Mouse (Mus musculus): ENCODE measurements around the gene Lman2l. TPM values are rescaled to one million over a fixed set of nuclear protein-coding genes. Genes with fewer than 3 reads are reported as not detected.

Lman2l gene
- polyA plus RNA-seq, 1 experiment from 2014 or later, result 58.4 TPM

DNA sequence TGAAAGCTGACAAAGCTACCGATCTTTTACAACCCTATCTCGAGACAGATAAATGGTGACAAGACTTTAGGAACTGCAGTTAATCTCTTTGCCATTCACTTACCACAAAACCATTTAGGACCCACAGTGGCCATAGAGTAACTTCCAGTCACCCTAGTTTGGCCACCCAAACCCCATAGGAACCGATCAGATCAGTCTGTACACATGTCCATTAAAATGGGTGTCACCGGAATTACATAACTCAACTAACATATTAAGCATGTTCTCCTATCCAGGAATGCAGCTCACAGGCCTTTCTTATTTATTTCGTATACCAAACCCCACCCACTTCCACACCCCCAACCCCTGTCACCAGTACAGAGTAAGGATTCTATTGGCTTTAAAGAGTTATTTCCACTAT, 1.8 kb upstream of the Lman2l start:
- Histone ChIP-seq H3K27ac (replicated peaks) (no peak overlapping the region), H3K4me1 (peaks cover 9% of the 10 kb centered on the region), H3K4me3 (no peak overlapping the region), H3K36me3 (replicated peaks) (peaks cover 16% of the 10 kb centered on the region), H3K9me3 (no peaks in the 10 kb centered on the region), H3K27me3 (replicated peaks; ENCODE audit: low read depth, poor library complexity, severe bottlenecking) (no peaks in the 10 kb centered on the region)
- no peak for DNase-seq (ENCODE audit: low spot score)
- 89% methylated on average over 5 of the region's 5 CpGs for WGBS

DNA sequence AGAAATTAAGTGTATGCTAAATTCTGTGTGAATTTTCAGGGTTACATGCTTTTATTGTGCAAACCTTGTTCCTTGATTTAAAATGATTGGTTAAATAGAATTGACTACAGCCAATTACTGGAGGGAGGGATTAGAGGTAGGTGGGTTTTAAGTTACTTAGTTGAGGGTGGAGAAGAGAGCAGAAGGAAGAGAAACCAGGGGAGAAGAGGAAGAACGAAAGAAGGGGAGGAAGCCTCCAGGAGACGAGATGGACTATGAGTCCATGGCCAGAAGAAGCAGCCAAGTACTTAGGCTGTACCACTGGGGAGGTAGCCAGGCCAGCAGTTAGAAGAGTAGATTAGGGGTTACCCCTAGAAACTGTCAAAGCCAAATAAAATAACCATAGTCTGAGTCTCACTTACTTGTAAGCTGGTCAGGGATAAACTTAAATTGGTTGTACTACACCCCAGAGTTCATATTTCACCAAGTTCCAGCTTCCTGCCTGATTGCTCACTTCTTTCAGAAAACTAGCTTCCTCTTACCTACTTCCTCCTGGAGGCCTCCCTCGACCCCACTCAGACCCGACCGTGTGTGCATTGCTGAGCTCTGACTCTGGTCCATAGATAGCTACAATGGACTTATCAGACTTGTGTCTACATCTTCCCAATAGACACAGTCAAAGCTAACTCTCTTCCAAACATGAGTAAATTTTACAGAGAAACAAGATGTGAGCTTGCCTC, 1.2 kb upstream of the Lman2l start:
- Histone ChIP-seq H3K9me3 (no peaks in the 10 kb centered on the region), H3K4me3 (no peak overlapping the region), H3K36me3 (replicated peaks) (peaks cover 21% of the 10 kb centered on the region), H3K4me1 (peaks cover 9% of the 10 kb centered on the region), H3K27me3 (replicated peaks; ENCODE audit: low read depth, poor library complexity, severe bottlenecking) (no peaks in the 10 kb centered on the region), H3K27ac (replicated peaks) (no peak overlapping the region)
- WGBS, result 86% methylated on average over 5 of the region's 5 CpGs
- DNase-seq (ENCODE audit: low spot score), result no peak

DNA sequence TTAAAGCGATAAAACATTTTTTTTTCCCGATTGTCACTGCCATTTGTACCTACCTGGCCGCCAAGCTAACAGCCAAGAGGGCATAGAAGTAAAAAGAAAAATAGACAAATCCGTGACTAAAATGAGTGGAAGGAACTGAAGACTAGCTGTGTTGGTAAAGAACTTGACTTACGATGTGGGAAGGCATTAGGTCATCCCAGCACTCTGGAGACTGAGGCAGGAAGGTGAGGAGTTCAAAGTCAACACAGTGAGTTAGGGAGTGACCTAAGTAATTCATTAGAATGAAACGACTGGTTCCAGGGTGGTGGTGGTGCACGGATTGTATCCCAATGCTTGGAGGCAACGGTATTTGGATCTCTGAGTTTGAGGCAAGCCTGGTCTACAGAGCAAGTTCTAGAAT, 437 bp upstream of the Lman2l start:
- Histone ChIP-seq H3K9me3 (no peaks in the 10 kb centered on the region), H3K4me3 (peak overlapping the region; percentile 80), H3K27ac (replicated peaks) (peak overlapping the region; percentile 66), H3K27me3 (replicated peaks; ENCODE audit: low read depth, poor library complexity, severe bottlenecking) (no peaks in the 10 kb centered on the region), H3K36me3 (replicated peaks) (peaks cover 28% of the 10 kb centered on the region), H3K4me1 (peaks cover 9% of the 10 kb centered on the region)
- WGBS, result 47% methylated on average over 8 of the region's 8 CpGs
- DNase-seq (ENCODE audit: low spot score), result no peak

DNA sequence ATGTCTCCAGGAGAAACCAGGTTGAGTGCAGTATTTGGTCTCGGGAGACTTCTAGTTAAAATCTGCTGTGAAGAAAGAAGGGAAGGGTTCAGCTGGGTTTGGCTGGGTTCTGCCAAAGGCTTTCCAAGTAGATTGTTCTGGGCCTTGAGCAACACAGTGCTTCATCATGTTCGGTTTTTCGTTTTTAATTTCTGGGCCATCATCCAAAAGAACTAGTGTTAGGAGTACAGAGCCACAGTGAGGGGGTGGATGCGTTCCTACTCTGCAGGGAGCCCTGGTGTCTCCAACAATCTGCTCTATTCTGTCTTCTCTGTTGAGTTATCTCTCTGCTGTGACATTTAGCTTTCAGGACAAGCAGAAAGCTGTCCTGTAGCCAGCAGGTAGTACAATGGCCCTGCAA, 4.0 kb downstream of the Lman2l start:
- H3K9me3 ChIP-seq, result no peaks in the 10 kb centered on the region
- H3K4me1 ChIP-seq, result peaks cover 9% of the 10 kb centered on the region
- WGBS, result 95% methylated on average over 4 of the region's 4 CpGs
- peaks cover 68% of the 10 kb centered on the region for H3K36me3 ChIP-seq (replicated peaks)
- H3K4me3 ChIP-seq, result no peak overlapping the region
- H3K27me3 ChIP-seq (replicated peaks; ENCODE audit: low read depth, poor library complexity, severe bottlenecking), result no peaks in the 10 kb centered on the region
- no peak for DNase-seq (ENCODE audit: low spot score)
- no peak overlapping the region for H3K27ac ChIP-seq (replicated peaks)

DNA sequence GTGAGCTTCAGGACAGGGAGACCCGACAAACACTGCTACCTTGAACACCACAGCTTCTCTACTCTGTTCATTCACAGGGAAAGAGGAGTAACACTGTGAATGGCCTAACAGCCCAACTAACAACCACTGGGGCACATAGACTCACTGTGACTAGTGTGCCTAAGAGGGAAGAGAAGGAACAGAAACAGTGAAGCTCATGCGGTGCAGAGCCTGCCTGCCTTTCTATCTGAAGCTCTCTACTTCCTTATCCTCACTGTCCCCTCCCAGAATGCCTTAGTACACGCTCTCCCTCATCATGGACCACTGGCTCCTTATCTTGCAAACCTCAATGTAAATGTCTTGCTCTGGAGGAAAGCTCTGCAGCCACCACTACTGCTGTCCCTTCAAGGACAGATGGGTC, 7.8 kb downstream of the Lman2l start:
- no peak overlapping the region for H3K4me3 ChIP-seq
- 94% methylated on average over 3 of the region's 3 CpGs for WGBS
- no peak for DNase-seq (ENCODE audit: low spot score)
- no peaks in the 10 kb centered on the region for H3K9me3 ChIP-seq
- no peak overlapping the region for H3K27ac ChIP-seq (replicated peaks)
- H3K4me1 ChIP-seq, result no peaks in the 10 kb centered on the region
- no peaks in the 10 kb centered on the region for H3K27me3 ChIP-seq (replicated peaks; ENCODE audit: low read depth, poor library complexity, severe bottlenecking)
- peaks cover 94% of the 10 kb centered on the region for H3K36me3 ChIP-seq (replicated peaks)

DNA sequence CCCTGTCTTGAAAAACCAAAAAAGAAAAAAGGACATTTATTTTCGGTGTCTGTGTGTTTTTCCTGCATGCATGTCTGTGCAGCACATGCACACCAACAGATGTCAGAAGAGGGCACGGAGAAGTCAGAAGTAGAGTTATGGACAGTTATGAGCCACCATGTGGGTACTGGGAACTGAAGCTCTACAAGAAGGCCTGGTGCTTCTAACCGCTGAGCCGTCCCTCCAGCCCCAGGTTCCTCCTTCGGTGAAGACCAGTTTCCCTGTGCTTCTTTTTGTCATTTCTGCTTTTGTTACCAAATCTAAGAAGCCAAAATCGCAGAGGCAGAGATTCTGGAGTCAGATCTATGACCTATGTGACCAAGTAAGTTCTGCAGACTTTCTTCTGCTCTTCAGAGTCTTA, 8.6 kb downstream of the Lman2l start:
- no peaks in the 10 kb centered on the region for H3K4me1 ChIP-seq
- H3K9me3 ChIP-seq, result no peaks in the 10 kb centered on the region
- H3K4me3 ChIP-seq, result no peak overlapping the region
- H3K27ac ChIP-seq (replicated peaks), result no peak overlapping the region
- 94% methylated on average over 6 of the region's 6 CpGs for WGBS
- H3K27me3 ChIP-seq (replicated peaks; ENCODE audit: low read depth, poor library complexity, severe bottlenecking), result no peaks in the 10 kb centered on the region
- peaks cover 95% of the 10 kb centered on the region for H3K36me3 ChIP-seq (replicated peaks)
- DNase-seq (ENCODE audit: low spot score), result no peak

DNA sequence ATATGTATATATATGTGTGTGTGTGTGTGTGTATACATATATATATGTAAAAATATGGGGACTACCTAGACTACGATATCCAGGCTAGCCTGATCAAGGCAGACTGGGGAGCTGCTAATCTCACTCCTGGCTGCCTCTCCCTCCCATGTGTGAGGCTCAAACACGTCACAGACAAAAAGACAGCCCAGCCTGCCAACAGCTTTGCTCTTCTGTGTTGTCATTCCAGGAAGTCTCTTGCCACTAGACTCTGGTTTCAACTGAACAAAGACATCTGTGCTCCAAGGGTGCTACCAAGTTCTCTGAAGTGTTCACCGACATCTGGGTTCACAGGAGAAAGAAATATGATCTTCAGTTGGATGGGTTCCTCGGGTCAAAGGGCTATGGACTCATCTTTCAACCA, 10.0 kb downstream of the Lman2l start:
- peaks cover 100% of the 10 kb centered on the region for H3K36me3 ChIP-seq (replicated peaks)
- H3K4me3 ChIP-seq, result no peak overlapping the region
- no peaks in the 10 kb centered on the region for H3K4me1 ChIP-seq
- H3K9me3 ChIP-seq, result no peaks in the 10 kb centered on the region
- H3K27ac ChIP-seq (replicated peaks), result no peak overlapping the region
- no peak for DNase-seq (ENCODE audit: low spot score)
- no peaks in the 10 kb centered on the region for H3K27me3 ChIP-seq (replicated peaks; ENCODE audit: low read depth, poor library complexity, severe bottlenecking)
- 79% methylated on average over 4 of the region's 4 CpGs for WGBS

DNA sequence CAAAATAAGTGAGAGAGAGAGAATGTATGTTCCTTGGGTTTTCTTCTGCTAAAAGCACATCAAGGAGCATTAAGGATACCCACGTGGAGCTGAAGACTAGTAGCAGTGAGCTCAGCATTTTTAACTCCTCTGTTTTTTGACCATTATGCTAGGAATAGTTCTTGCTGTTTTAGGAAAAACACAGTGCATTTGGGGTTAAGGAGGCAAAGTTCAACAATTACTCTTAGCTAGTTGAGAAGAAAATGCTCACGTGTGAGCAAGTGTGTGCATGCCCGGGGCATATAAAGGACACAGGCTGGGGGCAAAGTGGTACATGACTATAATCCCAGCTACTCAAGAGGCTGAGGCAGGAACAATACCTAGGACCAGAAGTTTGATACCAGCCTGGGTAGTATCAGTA, 11.5 kb downstream of the Lman2l start:
- no peaks in the 10 kb centered on the region for H3K4me1 ChIP-seq
- no peaks in the 10 kb centered on the region for H3K27me3 ChIP-seq (replicated peaks; ENCODE audit: low read depth, poor library complexity, severe bottlenecking)
- no peak overlapping the region for H3K4me3 ChIP-seq
- DNase-seq (ENCODE audit: low spot score), result no peak
- WGBS, result 89% methylated on average over 3 of the region's 3 CpGs
- H3K36me3 ChIP-seq (replicated peaks), result peaks cover 100% of the 10 kb centered on the region
- no peaks in the 10 kb centered on the region for H3K9me3 ChIP-seq
- no peak overlapping the region for H3K27ac ChIP-seq (replicated peaks)

DNA sequence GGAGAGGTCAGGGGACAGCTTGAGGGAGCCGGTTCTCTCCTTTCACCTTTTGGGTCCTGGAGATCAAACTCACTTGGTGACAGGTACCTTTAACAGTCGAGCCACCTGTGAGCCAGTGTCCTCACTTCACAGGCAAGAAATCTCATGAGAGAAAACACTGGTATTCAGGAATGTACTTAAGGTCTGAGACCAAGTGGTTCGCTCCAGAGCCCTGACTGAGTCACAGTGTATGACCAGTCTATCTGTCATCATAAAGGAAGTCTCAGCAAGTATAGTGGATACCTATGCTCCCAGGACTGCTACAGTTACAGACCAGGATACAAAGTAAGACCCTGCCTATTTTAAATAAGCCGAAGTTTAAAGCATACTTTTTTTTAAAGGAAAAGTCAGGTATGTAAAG, 12.1 kb downstream of the Lman2l start:
- Histone ChIP-seq H3K27me3 (replicated peaks; ENCODE audit: low read depth, poor library complexity, severe bottlenecking) (no peaks in the 10 kb centered on the region), H3K27ac (replicated peaks) (no peak overlapping the region), H3K4me1 (no peaks in the 10 kb centered on the region), H3K9me3 (no peaks in the 10 kb centered on the region), H3K36me3 (replicated peaks) (peaks cover 100% of the 10 kb centered on the region), H3K4me3 (no peak overlapping the region)
- no peak for DNase-seq (ENCODE audit: low spot score)
- WGBS, result 89% methylated on average over 4 of the region's 4 CpGs

DNA sequence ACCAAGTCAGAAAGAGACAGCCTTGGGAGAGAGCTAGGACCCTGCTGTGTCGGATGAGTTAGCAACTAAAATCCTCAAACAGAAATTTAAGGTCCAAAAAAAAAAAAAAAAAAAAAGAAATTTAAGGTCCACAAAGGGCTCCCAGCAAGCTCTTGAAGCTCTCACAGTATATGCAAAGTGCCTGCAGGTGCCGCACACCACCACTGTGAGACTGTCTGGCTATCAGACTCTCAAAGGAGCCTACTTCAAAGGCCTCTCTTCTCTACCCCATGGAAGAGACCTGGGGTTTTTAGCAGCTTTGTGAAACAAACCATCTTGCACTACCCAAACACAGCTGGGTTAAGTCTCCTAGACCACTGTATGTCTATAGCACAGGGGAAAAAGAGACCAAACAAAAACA, 15.6 kb downstream of the Lman2l start:
- no peak for DNase-seq (ENCODE audit: low spot score)
- 93% methylated on average over 2 of the region's 2 CpGs for WGBS

DNA sequence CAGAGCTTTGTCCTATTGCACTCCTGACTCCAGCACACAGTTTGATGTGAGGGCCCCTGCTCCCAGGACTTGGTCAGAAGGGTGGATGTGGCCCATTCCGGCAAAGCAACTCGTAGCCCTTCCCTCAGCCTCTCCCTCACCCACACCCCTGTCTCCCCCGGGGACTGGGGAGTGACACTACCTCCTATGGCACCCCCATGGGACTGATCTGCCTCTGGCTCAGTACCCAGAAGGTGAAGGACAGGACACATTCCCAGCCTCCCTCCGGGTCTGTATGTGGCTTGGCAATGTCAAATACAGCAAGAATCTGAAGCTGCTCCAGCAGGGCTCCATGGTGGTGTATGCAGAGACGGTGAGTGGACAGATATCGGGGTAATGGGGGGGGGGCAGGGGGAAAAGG, 40.5 kb downstream of the Lman2l start:
- Histone ChIP-seq H3K36me3 (replicated peaks) (no peaks in the 10 kb centered on the region), H3K27me3 (replicated peaks; ENCODE audit: low read depth, poor library complexity, severe bottlenecking) (no peaks in the 10 kb centered on the region)

More for the DNA sequence above, 15.6 kb downstream of the Lman2l start:
- H3K4me3 ChIP-seq, result no peak overlapping the region
- no peaks in the 10 kb centered on the region for H3K27me3 ChIP-seq (replicated peaks; ENCODE audit: low read depth, poor library complexity, severe bottlenecking)
- no peak overlapping the region for H3K27ac ChIP-seq (replicated peaks)
- H3K4me1 ChIP-seq, result no peaks in the 10 kb centered on the region
- no peaks in the 10 kb centered on the region for H3K9me3 ChIP-seq
- H3K36me3 ChIP-seq (replicated peaks), result peaks cover 100% of the 10 kb centered on the region

DNA sequence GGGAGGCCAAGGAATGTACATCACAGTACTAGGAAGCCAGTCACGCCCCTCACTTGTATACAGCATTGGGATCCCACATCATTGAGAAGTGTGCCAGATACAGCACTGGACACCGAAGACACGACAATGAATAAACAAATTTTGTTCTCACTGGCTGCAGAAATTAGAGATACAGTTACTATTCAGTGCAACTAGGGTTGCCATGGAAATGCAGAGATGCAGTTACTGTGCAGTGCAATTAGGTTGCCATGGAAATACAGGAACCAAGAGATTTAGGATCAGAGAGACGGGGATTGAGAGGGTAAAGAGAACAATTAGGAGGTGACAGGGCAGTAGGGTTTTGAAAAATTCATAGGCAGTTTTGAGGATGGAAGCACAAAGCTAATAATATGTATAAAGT, 43.6 kb downstream of the Lman2l start:
- Histone ChIP-seq H3K36me3 (replicated peaks) (no peaks in the 10 kb centered on the region), H3K9me3 (no peaks in the 10 kb centered on the region), H3K4me3 (no peak overlapping the region), H3K27ac (replicated peaks) (no peak overlapping the region), H3K27me3 (replicated peaks; ENCODE audit: low read depth, poor library complexity, severe bottlenecking) (no peaks in the 10 kb centered on the region), H3K4me1 (peaks cover 12% of the 10 kb centered on the region)
- 78% methylated on average over 4 of the region's 4 CpGs for WGBS
- no peak for DNase-seq (ENCODE audit: low spot score)

More for the DNA sequence above, 40.5 kb downstream of the Lman2l start:
- Histone ChIP-seq H3K9me3 (no peaks in the 10 kb centered on the region), H3K27ac (replicated peaks) (no peak overlapping the region), H3K4me1 (peaks cover 9% of the 10 kb centered on the region), H3K4me3 (no peak overlapping the region)
- DNase-seq (ENCODE audit: low spot score), result no peak
- 81% methylated on average over 6 of the region's 6 CpGs for WGBS

DNA sequence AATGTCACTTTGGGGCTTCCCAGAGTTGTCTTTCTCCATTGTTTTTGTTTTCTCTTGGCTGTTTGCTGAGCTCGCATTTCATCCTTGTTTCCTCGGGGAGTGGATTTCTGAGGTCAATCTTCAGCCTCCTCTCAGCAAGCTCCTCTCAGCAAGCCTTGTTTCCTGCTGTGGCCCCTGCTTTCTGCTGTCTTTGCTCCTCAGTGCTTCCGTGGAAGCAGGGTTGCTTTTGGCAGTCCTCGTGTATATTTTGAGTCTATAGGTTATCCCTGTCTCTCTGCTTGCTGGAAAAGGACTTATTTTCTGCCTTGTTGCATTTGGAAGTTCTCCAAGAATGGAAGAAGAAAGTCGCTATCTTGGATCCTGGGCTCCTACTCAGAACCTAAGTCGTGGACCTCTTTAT, 48.0 kb downstream of the Lman2l start:
- Histone ChIP-seq H3K9me3 (no peaks in the 10 kb centered on the region), H3K4me1 (peaks cover 12% of the 10 kb centered on the region), H3K4me3 (no peak overlapping the region), H3K27ac (replicated peaks) (no peak overlapping the region), H3K27me3 (replicated peaks; ENCODE audit: low read depth, poor library complexity, severe bottlenecking) (no peaks in the 10 kb centered on the region), H3K36me3 (replicated peaks) (no peaks in the 10 kb centered on the region)
- no peak for DNase-seq (ENCODE audit: low spot score)
- 26% methylated on average over 6 of the region's 6 CpGs for WGBS

All from embryonic facial prominence, embryonic 10.5 days (tissue).